Mouse (Mus musculus): ENCODE data around the gene Chchd6. TPM values are rescaled to one million over a fixed set of nuclear protein-coding genes. Genes with fewer than 3 reads are reported as not detected.

Chchd6 gene
- total RNA-seq, 2 experiments from 2014 or later, result 67.2 to 69.5 TPM

- DNase-seq (ENCODE audit: low spot score in 2 of 2), result no peak
Measured at GRCm38 (mm10) chr6:89333964-89334702, 261.3 kb downstream of the Chchd6 start.

Other genes with a start within 250 kb of the Chchd6 start
- gene Plxna1, start 233.0 kb downstream of the Chchd6 start, total RNA-seq (2021), result 100 to 1,000 TPM; 162 to 166 TPM
- gene Txnrd3, start 48.3 kb upstream of the Chchd6 start, total RNA-seq (2021), result 1 to 10 TPM; 4.8 to 5.2 TPM
- gene Vmn1r40, start 111.9 kb upstream of the Chchd6 start, total RNA-seq (2021), result not detected
- not detected for gene Vmn1r41, start 145.1 kb upstream of the Chchd6 start, total RNA-seq (2021)